ENCODE assay signal across 30 mouse cellular contexts in genomic region chr11:68536026-68536425, GRCm38 (mm10). TPM values are rescaled to one million over a fixed set of nuclear protein-coding genes. Genes with fewer than 3 reads are reported as not detected.
DNase-seq lines count a peak whose midpoint lies in the region; ATAC-seq and TF ChIP-seq lines count a peak whose summit lies in the region.
"Had no signal": no experiment of that assay in that cellular context is flagged by ENCODE, and none has a peak within 500 bp of the region (broad histone marks: within the 10 kb centered on the region; RNA-seq: fewer than 3 reads in every experiment).

No protein-coding gene starts in this region.

- no peak overlapping the region for H3K27ac ChIP-seq in heart, adult 2 months
- H3K27ac ChIP-seq in limb, embryonic 13.5 days: no peak overlapping the region
- no peak overlapping the region for H3K27ac ChIP-seq in limb, embryonic 10.5 days
- H3K27ac ChIP-seq in embryonic facial prominence, embryonic 14.5 days (replicated peaks; ENCODE audit: low read depth, low read length): no peak overlapping the region
- H3K27ac ChIP-seq in forebrain, embryonic 13.5 days: no peak overlapping the region
- H3K27ac ChIP-seq: embryonic facial prominence, embryonic 12.5 days; forebrain, embryonic 10.5 days; gastrocnemius, adult 2 months; heart, embryonic 10.5 days; heart, embryonic 13.5 days; hindbrain, embryonic 14.5 days; hindbrain, postnatal 0 days had no signal

- peak; percentile 85 for DNase-seq in heart, adult 11 months
- DNase-seq in heart, adult 2 months: no peak
- no peak for DNase-seq in limb, embryonic 10.5 days (ENCODE audit: low spot score)
- no peak for DNase-seq in embryonic facial prominence, embryonic 14.5 days (ENCODE audit: low spot score)
- DNase-seq: adrenal gland, postnatal 10 days; B cell, adult 2 months; cerebellum, adult 9-10 months; gastrocnemius, adult 2 months; gastrocnemius, postnatal 14 days; heart, adult 18-20 months; heart, postnatal 14 days; heart, postnatal 4 days had no signal

- no peaks in the 10 kb centered on the region for H3K36me3 ChIP-seq in heart, adult 2 months (ENCODE audit: control insufficient read depth, insufficient read depth, low read length)
- no peaks in the 10 kb centered on the region for H3K36me3 ChIP-seq in limb, embryonic 13.5 days
- H3K36me3 ChIP-seq in limb, embryonic 10.5 days: no peaks in the 10 kb centered on the region
- no peaks in the 10 kb centered on the region for H3K36me3 ChIP-seq in embryonic facial prominence, embryonic 14.5 days (ENCODE audit: control insufficient read depth, insufficient read depth, low read length)
- H3K36me3 ChIP-seq in forebrain, embryonic 13.5 days (ENCODE audit: poor library complexity, severe bottlenecking): no peaks in the 10 kb centered on the region
- H3K36me3 ChIP-seq: embryonic facial prominence, embryonic 12.5 days; forebrain, embryonic 10.5 days; G1E; heart, embryonic 10.5 days; heart, embryonic 13.5 days had no signal

- H3K4me1 ChIP-seq in heart, adult 2 months (ENCODE audit: control insufficient read depth, insufficient read depth, low read length): peaks cover 1% of the 10 kb centered on the region; the same call in 1 of the 2 replicates
- H3K4me1 ChIP-seq in limb, embryonic 13.5 days: no peaks in the 10 kb centered on the region
- peaks cover 5% of the 10 kb centered on the region; the same call in 1 of the 2 replicates for H3K4me1 ChIP-seq in limb, embryonic 10.5 days
- H3K4me1 ChIP-seq in embryonic facial prominence, embryonic 14.5 days (ENCODE audit: control insufficient read depth, insufficient read depth, low read length): no peaks in the 10 kb centered on the region
- H3K4me1 ChIP-seq in forebrain, embryonic 13.5 days: 0 out of 2 replicates have a peak, but pooled peaks cover 3% of the 10 kb centered on the region
- H3K4me1 ChIP-seq: embryonic facial prominence, embryonic 12.5 days had no signal

- intact Hi-C loops in heart, adult 2 months (cut with DNase I): no loop called here

- TF ChIP-seq POLR2A in heart, adult 2 months (IDR thresholded peaks at IDR 0.05; ENCODE audit: insufficient read depth, low read depth, low read length): no peak

- WGBS in heart, adult 2 months: 31% methylated on average over 4 of the region's 4 CpGs
- 86% methylated on average over 4 of the region's 4 CpGs for WGBS in limb, embryonic 13.5 days
- WGBS in limb, embryonic 10.5 days: 86% methylated on average over 4 of the region's 4 CpGs
- 56% methylated on average over 4 of the region's 4 CpGs for WGBS in embryonic facial prominence, embryonic 14.5 days
- WGBS in forebrain, embryonic 13.5 days: 79% methylated on average over 4 of the region's 4 CpGs

- H3K4me2 ChIP-seq in limb, embryonic 13.5 days (replicated peaks): 0 out of 2 replicates have a peak overlapping the region, but pooled peaks have one; percentile 9
- H3K4me2 ChIP-seq in embryonic facial prominence, embryonic 14.5 days (ENCODE audit: low read depth, low read length): peak overlapping the region; percentile 18; the same call in 1 of the 2 replicates
- no peak overlapping the region for H3K4me2 ChIP-seq in forebrain, embryonic 13.5 days
- H3K4me2 ChIP-seq: embryonic facial prominence, embryonic 12.5 days; heart, embryonic 13.5 days; hindbrain, embryonic 14.5 days had no signal

- no peak for ATAC-seq in limb, embryonic 13.5 days (ENCODE audit: low FRiP score, low read depth)
- no peak for ATAC-seq in embryonic facial prominence, embryonic 14.5 days (ENCODE audit: low read depth)
- ATAC-seq in forebrain, embryonic 13.5 days: no peak
- ATAC-seq: hindbrain, postnatal 0 days; inflammation-experienced regulatory T-cells, adult 6 months; Patski had no signal

- TF ChIP-seq CTCF in heart, adult 2 months (IDR thresholded peaks at IDR 0.05): no peak

- H3K9ac ChIP-seq in heart, adult 2 months (ENCODE audit: low read depth, low read length): no peak overlapping the region
- H3K9ac ChIP-seq in limb, embryonic 13.5 days: no peak overlapping the region
- no peak overlapping the region for H3K9ac ChIP-seq in embryonic facial prominence, embryonic 14.5 days (ENCODE audit: low read depth, low read length)
- no peak overlapping the region for H3K9ac ChIP-seq in forebrain, embryonic 13.5 days
- H3K9ac ChIP-seq: embryonic facial prominence, embryonic 12.5 days; forebrain, postnatal 0 days; heart, embryonic 13.5 days; hindbrain, embryonic 14.5 days had no signal

- no peak for TF ChIP-seq EP300 in heart, adult 2 months (IDR thresholded peaks at IDR 0.05; ENCODE audit: insufficient read depth, low read depth, low read length)

- no peaks in the 10 kb centered on the region for H3K79me2 ChIP-seq in heart, adult 2 months (replicated peaks; ENCODE audit: control insufficient read depth, insufficient read depth, low read length)

- no peak overlapping the region for H3K4me3 ChIP-seq in heart, adult 2 months
- no peak overlapping the region for H3K4me3 ChIP-seq in limb, embryonic 13.5 days
- H3K4me3 ChIP-seq in limb, embryonic 10.5 days: no peak overlapping the region
- H3K4me3 ChIP-seq in embryonic facial prominence, embryonic 14.5 days (ENCODE audit: low read depth, low read length): no peak overlapping the region
- H3K4me3 ChIP-seq in forebrain, embryonic 13.5 days: no peak overlapping the region
- H3K4me3 ChIP-seq: embryonic facial prominence, embryonic 12.5 days; forebrain, embryonic 10.5 days; gastrocnemius, adult 2 months; heart, embryonic 10.5 days; heart, embryonic 13.5 days had no signal

- H3K9me3 ChIP-seq in limb, embryonic 13.5 days: no peaks in the 10 kb centered on the region
- H3K9me3 ChIP-seq in limb, embryonic 10.5 days (replicated peaks): no peaks in the 10 kb centered on the region
- no peaks in the 10 kb centered on the region for H3K9me3 ChIP-seq in embryonic facial prominence, embryonic 14.5 days (ENCODE audit: control insufficient read depth, low read length)
- H3K9me3 ChIP-seq in forebrain, embryonic 13.5 days (replicated peaks): no peaks in the 10 kb centered on the region
- H3K9me3 ChIP-seq: embryonic facial prominence, embryonic 12.5 days; forebrain, embryonic 10.5 days; G1E; heart, embryonic 10.5 days; heart, embryonic 13.5 days had no signal

- no peaks in the 10 kb centered on the region for H3K27me3 ChIP-seq in heart, adult 2 months (ENCODE audit: control insufficient read depth, insufficient read depth, low read length)
- peaks cover 12% of the 10 kb centered on the region for H3K27me3 ChIP-seq in limb, embryonic 13.5 days
- peaks cover 9% of the 10 kb centered on the region; the same call in 1 of the 2 replicates for H3K27me3 ChIP-seq in limb, embryonic 10.5 days (ENCODE audit: low read depth, poor library complexity, severe bottlenecking)
- no peaks in the 10 kb centered on the region for H3K27me3 ChIP-seq in embryonic facial prominence, embryonic 14.5 days (replicated peaks; ENCODE audit: control insufficient read depth, insufficient read depth, low read length)
- H3K27me3 ChIP-seq in forebrain, embryonic 13.5 days: 0 out of 2 replicates have a peak, but pooled peaks cover 3% of the 10 kb centered on the region
- H3K27me3 ChIP-seq: CH12.LX, Patski had no signal

RNA-seq across cellular contexts. Expression of gene Mfsd6l, which starts 20.0 kb away (rescaled TPM):
- not detected for total RNA-seq in heart, adult 2 months (2021)
- polyA plus RNA-seq in heart, adult 2 months (2012; rRNA removed): 0.56 and 0.61 TPM in 2 replicates
- 0.11 and 0.18 TPM in 2 replicates for polyA plus RNA-seq in limb, embryonic 13.5 days (2015; fragmentation: Nextera tagmentation; extraction: Ambion mirVana)
- polyA plus RNA-seq in limb, embryonic 10.5 days (2016; fragmentation: Nextera tagmentation; extraction: Ambion mirVana): 0.11 and 0.16 TPM in 2 replicates
- 0.92 and 0.93 TPM in 2 replicates for polyA plus RNA-seq in embryonic facial prominence, embryonic 14.5 days (2014; fragmentation: Nextera tagmentation; extraction: Ambion mirVana)
- polyA plus RNA-seq in forebrain, embryonic 13.5 days (2015; fragmentation: Nextera tagmentation; extraction: Ambion mirVana): not detected in 2 replicates
- total RNA-seq: adrenal gland, adult 18-20 months; adrenal gland, postnatal 36 days; gastrocnemius, postnatal 14 days had no signal
- polyA plus RNA-seq: forebrain, embryonic 14.5 days; G1E; heart, embryonic 13.5 days; hindbrain, embryonic 11.5 days; hindbrain, embryonic 14.5 days; inflammation-experienced regulatory T-cells, adult 6 months had no signal

RNA-seq across cellular contexts. Expression of gene Pik3r6, which starts 33.2 kb away (rescaled TPM):
- 1 to 10 TPM; 3.6 to 6.1 TPM for total RNA-seq in heart, adult 2 months (2021)
- polyA plus RNA-seq in heart, adult 2 months (2012; rRNA removed): 9.0 and 11.4 TPM in 2 replicates
- 2.0 and 2.1 TPM in 2 replicates for polyA plus RNA-seq in limb, embryonic 13.5 days (2015; fragmentation: Nextera tagmentation; extraction: Ambion mirVana)
- 1.9 and 2.7 TPM in 2 replicates for polyA plus RNA-seq in limb, embryonic 10.5 days (2016; fragmentation: Nextera tagmentation; extraction: Ambion mirVana)
- 2.2 and 2.8 TPM in 2 replicates for polyA plus RNA-seq in embryonic facial prominence, embryonic 14.5 days (2014; fragmentation: Nextera tagmentation; extraction: Ambion mirVana)
- polyA plus RNA-seq in forebrain, embryonic 13.5 days (2015; fragmentation: Nextera tagmentation; extraction: Ambion mirVana): 0.89 and 0.96 TPM in 2 replicates
- polyA plus RNA-seq: inflammation-experienced regulatory T-cells, adult 6 months had no signal

RNA-seq across cellular contexts. Expression of gene Ccdc42, which starts 50.8 kb away (rescaled TPM):
- not detected for total RNA-seq in heart, adult 2 months (2021)
- 0.26 TPM in 1 of 2 replicates, not detected in the other for polyA plus RNA-seq in heart, adult 2 months (2012; rRNA removed)
- 1.1 and 1.6 TPM in 2 replicates for polyA plus RNA-seq in limb, embryonic 13.5 days (2015; fragmentation: Nextera tagmentation; extraction: Ambion mirVana)
- 0.64 and 0.89 TPM in 2 replicates for polyA plus RNA-seq in limb, embryonic 10.5 days (2016; fragmentation: Nextera tagmentation; extraction: Ambion mirVana)
- 0.28 and 0.64 TPM in 2 replicates for polyA plus RNA-seq in embryonic facial prominence, embryonic 14.5 days (2014; fragmentation: Nextera tagmentation; extraction: Ambion mirVana)
- polyA plus RNA-seq in forebrain, embryonic 13.5 days (2015; fragmentation: Nextera tagmentation; extraction: Ambion mirVana): 0.16 TPM in 1 of 2 replicates, not detected in the other
- total RNA-seq: adrenal gland, postnatal 36 days; CH12.LX; G1E; gastrocnemius, adult 2 months; gastrocnemius, postnatal 4 days; heart, adult 18-20 months; heart, postnatal 14 days; hindbrain, postnatal 0 days had no signal
- polyA plus RNA-seq: G1E; inflammation-experienced regulatory T-cells, adult 6 months; Patski had no signal
